Mouse (Mus musculus): ENCODE results near the gene Bpifb1.
A peak's percentile ranks its signal among the peaks of the same experiment; 100 is the strongest.
"Not testable (repeated sequence)": the region's sequence is repeated elsewhere in the genome, so short reads cannot be mapped to it uniquely, and the experiment has no call there.

The Bpifb1 gene

DNA sequence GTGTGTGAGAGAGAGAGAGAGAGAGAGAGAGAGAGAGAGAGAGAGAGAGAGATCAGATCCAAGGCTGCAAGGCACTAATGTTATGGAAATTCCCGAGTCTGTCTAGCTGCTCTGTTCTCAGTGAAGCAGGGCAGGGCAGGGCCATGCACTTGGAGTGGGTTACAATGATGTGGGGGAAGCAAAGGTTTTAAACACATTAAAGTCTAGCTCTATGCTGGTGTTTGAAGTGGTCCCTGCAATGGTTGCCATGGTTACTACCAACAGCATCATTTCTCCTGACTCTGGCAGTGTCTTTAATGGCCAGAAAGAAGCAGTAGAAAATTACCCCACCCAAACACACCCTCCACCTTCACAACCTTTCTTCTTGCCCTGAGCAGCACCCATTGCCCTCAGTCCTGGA lies 20.5 kb downstream of the Bpifb1 start:
- no peak for DNase-seq (ENCODE audit: low read depth, low spot score)

DNA sequence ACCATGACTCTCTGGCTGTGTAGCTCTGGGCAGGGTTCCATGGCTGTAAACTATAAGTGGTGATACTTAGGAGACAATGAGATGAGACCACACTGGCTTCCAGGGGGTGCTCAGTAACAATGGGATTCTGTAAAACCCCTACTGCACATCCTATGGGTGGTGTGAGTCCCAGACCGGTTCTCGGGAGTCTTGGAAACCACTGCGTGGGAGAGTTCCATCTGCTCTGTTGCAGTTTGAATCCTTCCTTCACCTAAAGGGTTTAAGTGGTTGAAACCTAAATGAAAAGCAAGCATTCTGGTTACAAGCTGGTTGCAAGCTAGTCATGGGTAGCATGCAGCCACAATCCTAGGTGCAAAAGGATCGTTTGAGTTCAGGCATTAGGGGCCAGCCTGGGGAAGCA lies 21.3 kb downstream of the Bpifb1 start:
- DNase-seq (ENCODE audit: low read depth, low spot score): no peak

DNA sequence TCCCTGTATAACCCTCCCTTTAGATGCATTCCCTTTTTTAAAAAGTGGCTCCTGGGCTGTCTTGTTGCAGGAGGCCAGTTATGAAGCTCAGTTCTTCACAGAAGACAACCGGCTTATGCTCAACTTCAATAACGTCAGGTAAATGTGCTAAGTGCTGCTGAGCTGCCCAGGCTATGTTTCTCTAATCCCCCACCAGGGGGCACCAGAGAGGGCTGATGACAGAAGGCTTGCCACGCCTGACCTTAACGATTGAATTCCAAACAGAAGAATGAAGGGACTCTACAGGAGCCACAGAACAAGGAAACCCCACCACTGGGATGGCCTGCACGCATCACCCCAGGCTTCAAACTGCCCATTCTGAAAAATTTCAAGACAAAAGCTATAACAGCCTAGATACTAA lies 24.6 kb downstream of the Bpifb1 start:
- peak; percentile 73 for DNase-seq (ENCODE audit: low read depth, low spot score)

DNA sequence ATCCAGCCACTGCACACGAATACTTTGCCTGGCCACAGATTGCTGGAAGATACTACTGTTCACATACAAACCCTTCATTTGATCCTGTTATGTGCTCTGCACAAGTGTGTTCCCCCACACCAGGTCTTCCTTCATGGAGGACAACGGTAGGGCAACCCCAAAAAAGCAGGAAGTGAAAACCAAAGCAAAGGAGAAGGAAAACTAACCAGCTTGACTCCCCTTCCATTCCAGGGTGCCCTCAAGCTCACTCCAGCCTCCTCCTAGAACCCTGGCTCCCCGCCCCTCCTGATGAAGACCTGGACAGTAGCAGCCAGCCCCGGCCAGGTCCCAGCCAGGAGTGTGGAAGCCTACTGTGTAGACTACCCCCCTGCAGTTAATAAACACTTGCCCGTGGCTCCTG lies 29.3 kb downstream of the Bpifb1 start:
- DNase-seq (ENCODE audit: low read depth, low spot score): no peak

DNA sequence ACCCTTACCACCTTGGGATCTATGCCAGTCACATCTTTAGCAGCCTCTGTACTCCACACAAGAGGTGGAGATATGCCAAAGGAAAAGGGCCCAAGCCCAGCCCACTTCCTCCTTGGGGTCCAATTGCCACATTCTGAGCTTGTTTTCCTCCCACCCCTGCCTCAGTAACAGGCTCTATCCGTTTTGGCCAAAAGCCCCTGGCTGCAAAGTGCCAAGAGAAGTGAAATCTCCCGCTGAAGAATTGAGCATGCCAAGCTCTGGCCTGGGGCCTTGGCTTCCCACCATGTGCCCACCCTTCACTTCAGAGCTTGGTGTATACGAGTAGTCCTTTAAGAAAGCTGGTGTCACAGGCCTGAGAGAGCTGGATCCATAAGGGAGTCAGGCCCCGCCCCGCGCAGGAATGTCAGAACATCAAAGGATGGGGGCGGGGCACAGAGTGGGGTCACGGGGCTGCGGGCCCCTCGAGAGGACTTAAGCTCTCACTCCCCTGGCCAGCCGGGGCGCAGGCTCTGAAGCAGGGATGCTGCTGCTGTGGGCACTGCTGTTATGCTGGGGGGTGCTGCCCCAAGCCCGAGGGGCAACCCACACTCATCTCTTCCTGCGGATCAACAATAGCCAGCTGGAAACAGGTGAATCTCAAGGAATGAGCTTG lies 32.8 kb downstream of the Bpifb1 start, which contains the start of gene Bpifb5:
Gene Bpifb5 (plus strand): TSS at position 478 of the 652 bp plus-strand sequence.
- no peak for DNase-seq (ENCODE audit: low read depth, low spot score)

DNA sequence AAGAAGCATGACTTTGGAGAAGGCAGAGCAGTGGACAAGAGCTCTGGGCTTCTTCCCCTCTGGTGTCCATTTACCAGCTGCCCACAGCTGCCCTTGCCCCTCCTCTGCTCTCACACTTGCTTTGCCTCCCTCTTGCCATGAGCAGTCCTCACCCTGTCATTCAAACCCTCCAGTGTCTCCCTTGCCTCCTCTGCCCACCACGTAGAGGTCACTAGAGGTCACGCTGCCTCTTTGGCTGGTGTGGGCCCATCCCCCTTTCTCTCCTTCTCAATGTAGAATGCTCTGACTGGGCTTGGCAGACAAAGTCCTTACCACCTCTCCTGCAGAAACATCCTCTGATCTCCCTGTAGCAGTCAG lies 33.3 kb downstream of the Bpifb1 start:
- no peak for DNase-seq (ENCODE audit: low read depth, low spot score)

DNA sequence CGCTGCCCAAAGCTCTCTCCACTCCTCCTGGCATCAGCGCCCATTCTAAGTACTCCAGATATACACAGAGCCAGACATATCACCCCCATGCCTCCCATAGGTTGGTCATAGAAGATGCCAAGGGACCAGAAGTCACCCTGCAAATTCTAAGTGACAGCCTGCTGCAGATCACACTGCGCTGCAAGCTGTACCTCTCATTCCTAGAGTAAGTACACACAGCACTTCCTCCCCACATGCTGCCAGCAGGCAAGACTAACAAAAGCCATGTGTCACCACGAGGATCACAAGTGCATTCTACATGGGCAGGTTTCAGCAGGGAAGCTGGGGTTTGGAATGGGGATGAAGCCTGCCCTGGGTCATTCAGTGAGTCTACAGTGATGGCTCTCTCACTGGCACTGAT lies 36.4 kb downstream of the Bpifb1 start:
- no peak for DNase-seq (ENCODE audit: low read depth, low spot score)

DNA sequence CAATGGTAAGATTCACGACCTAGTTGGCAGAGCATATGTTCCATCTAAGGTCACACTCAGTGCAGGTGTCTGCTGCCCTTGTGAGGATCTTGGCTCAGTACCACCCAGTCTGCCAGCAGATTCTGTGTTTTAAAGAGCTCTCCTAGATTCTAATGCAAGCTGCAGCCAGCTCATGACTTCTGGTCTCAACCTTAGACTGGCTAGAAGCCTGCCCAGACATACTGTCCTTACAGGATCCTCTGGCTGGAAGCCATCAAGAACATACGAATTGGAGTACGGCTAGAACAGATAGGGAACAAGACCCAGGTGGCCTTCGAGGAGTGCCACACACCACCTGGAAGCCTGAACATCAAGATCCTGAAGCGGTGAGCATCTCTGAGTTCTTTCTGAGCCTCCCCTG lies 37.2 kb downstream of the Bpifb1 start:
- no peak for DNase-seq (ENCODE audit: low read depth, low spot score)

DNA sequence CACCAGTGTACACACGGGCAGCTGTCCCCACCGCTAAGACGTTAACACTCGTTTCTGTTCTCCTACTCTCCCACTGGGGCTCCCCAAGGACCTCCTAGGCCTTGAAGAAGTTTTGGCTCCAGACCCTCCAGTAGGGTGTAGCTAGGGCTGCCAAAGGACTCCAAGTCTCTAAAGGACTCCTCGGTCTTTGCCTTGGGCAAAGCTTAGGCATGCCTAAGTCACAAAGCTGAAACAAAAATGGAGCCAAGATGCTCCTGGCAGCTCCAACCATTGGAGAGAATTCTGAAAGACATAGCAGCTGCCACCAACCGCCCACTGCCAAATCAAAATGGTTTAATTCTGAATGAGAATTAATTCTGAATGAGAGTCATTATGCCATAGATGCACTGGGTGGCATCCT lies 42.8 kb downstream of the Bpifb1 start:
- DNase-seq (ENCODE audit: low read depth, low spot score): no peak

DNA sequence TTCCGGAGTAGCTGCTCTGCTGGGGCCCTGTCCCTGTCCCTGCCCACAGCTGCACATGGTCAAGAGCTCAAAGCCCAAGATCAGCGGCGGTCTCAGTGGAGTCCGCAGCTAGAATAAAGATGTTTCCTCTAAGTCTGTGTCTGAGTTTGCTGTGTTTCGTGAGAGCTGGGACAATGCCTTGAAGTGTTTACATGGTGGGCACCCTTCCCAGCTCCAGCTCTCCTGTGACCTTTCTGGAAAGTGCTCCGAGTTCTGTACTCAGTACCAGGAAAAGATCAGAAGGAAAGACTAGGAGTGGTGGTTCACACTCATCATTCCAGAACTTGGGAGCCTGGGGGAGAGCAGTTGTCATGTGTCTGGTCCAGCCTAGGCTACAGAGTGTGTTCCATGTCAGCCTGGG lies 50.2 kb downstream of the Bpifb1 start:
- no peak for DNase-seq (ENCODE audit: low read depth, low spot score)

DNA sequence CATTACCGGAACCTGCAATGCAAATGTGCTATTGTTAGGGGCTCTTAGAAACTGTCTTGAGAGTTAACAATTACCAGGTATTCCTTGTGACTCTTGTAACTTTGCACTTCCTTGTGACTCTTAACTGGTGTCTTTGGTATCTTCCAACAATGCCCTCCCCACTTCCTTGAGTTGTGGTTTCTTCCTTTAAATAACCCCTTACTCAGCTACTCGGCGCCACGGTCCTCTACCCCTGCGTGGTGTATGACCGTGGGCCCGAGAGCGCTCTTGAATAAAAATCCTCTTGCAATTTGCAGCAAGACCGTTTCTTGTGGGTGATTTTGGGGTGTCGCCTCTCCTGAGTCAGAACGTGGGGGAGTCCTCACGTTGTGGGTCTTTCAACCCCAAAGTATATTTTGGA lies 52.1 kb downstream of the Bpifb1 start:
- DNase-seq (ENCODE audit: low read depth, low spot score): not testable (repeated sequence)

DNA sequence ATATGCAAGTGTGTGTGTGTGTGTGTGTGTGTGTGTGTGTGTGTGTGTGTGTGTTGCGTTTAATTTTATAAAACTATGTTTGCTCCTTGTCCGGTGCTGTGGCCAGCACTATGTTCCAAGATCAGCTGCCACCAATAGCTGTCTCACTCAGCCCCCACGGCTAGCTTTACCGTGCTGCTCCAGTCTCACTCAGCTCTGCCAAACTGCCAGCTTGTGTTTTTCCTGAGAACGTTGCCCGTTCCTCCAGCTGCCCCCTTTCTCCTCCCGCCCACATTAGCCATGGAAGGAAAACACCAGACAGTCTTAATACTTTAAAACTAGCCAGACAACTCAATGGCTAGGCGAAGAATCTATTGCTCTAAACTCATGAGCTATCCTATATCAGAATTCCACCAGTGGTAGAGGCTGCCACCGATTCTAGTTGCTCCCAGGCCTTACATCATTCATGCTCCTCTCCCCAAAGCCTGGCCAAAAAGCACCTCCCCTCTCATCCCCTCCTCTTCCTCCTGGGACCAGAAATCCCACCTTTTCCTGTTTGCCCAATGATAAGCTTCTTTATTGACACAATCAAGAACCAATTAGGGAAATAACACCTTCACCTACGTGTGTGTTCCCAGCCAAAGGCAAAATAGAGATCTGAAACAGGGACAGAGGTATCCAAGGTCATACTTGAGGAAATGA lies 52.9 kb downstream of the Bpifb1 start:
- DNase-seq (ENCODE audit: low read depth, low spot score): no peak

DNA sequence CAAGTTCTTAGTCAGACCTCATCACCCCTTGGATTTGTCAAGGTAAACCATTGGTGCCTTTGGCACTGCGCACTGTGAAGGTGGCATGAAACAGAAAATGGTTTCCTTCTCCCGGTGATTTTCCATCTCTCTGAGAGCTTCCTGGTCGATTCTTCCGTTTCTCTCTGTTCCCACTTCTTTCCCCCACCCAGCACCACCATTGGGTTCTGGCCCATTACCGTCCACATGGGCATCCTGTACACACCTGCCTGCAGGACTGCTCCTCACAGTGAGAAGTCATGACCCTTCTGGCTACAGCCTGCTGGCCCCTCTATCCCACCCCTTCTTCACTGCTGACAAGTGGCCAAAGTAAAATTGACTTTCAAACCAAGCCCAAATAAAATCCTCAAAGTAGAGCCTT lies 54.7 kb downstream of the Bpifb1 start:
- no peak for DNase-seq (ENCODE audit: low read depth, low spot score)

DNA sequence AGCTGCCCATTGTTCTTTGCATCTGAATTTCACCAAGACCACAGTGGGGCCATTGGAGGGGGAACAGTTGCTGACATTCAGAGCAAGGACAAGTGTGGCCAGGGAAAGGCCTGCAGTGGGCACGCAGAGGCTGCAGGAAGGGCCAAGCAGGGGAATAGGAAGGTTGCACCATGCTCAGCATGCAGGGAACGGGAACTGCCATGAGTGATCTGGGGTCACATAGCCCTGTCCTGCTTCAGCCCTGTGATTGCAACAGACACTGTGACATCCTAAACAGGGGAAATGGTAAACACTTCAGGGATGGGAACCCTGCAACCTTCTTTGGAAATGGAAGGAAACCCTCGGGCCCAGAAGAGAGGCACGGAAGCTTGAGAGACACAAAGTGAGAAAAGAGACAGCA lies 64.6 kb downstream of the Bpifb1 start:
- not testable (repeated sequence) for DNase-seq (ENCODE audit: low read depth, low spot score)

DNA sequence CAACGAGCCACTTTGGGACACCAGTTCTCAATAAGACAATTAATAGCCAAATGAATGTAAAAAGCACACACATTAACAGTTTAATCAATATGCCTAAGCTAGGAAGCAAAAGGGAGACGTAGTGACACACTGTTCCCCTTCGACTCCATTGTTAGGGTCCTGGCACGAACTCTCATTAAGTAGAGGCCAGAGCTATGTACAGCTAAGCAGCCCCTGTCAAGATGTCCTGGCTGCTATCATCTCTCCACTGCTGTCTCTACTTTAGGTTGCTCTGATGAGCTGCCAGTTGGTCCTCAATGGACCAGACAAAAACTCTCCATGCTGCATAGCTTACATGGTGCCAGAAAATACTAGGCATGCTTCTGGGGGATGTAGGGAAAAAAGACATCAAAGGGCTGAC lies 65.2 kb downstream of the Bpifb1 start:
- DNase-seq (ENCODE audit: low read depth, low spot score): no peak

DNA sequence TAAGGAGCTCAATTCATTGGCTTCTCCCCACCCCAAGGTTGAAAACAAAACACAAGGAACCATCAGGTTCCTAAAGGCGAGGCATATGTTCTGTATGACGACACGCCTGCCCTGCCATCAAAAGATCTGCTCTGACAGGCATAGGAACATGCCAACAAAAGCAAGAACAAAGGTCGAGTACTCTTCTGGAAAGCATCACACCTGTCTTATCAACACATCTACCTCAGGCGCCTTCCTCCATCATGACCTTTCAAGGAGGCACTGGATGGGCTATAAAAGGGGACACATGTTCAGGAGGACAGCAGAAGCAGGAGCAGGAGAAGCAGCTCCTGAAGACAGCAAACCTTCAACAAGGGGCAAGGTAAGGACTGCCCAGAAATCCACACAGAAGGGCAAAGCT lies 66.9 kb downstream of the Bpifb1 start, which contains the start of gene Bpifb9a:
Gene Bpifb9a (plus strand): TSS at position 301 of the 400 bp plus-strand sequence.
- not testable (repeated sequence) for DNase-seq (ENCODE audit: low read depth, low spot score)

DNA sequence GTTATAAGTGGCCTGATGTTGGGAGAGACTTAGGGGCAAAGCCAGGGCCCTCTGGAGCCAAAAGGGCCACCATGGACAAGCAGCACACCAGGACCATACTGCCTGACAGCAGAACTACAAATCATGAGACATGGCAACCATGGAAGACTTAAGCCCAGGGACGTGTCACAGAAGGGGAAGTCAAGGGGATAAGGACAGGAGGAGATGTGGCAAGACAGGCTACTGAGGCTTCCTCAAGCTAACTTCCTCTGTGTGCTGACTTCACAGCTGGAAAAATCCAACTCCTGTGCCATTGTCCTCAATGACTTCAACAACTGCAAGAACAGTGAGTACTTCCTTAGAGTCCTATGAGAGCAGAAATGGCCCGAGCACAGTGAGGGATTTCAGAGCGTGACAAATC lies 73.8 kb downstream of the Bpifb1 start:
- DNase-seq (ENCODE audit: low read depth, low spot score): not testable (repeated sequence)
